Mouse (Mus musculus): ENCODE data around the gene Dmpk.
"Not testable (repeated sequence)": the region's sequence is repeated elsewhere in the genome, so short reads cannot be mapped to it uniquely, and the experiment has no call there.

Gene Dmpk

GRCm38 (mm10) chr7:19083701-19084100 is at the start of gene Dmpk:
TSS of gene Dmpk (plus strand) at chr7:19083849.
- peak; percentile 70 to 71 for DNase-seq (ENCODE audit: low spot score in 2 of 2)

- DNase-seq (ENCODE audit: low spot score in 2 of 2): no peak
Measured at GRCm38 (mm10) chr7:19044616-19045015, 39.0 kb upstream of the Dmpk start.

GRCm38 (mm10) chr7:19046286-19047069 is 37.2 kb upstream of the Dmpk start:
- no peak for DNase-seq (ENCODE audit: low spot score in 2 of 2)

DNA sequence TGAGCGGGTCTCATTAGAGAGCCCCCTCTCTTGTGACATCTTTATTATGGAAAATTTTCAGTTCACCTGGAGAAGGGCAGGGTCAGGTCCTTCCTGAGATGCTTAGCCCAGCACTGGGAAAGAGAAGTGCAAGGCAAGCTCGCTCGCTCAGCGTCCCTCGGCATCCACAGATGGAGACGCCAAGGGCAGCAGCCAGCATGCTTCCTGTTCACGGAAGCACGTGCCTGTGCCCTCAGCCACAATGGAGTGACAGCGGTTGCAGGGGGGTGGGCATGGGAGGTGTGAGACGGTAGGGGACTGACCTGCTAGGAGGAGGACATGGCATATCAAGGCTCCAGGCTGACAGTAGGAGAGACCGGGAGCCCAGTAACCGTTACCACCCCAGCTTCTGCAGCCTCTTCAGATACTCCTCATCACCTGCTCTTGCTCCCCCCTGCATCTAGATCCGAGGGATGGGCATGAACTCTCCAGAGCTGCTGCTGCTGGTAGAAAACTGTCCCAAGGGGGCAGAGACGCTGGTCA is 35.6 kb upstream of the Dmpk start:
- DNase-seq (ENCODE audit: low spot score in 2 of 2): no peak

DNA sequence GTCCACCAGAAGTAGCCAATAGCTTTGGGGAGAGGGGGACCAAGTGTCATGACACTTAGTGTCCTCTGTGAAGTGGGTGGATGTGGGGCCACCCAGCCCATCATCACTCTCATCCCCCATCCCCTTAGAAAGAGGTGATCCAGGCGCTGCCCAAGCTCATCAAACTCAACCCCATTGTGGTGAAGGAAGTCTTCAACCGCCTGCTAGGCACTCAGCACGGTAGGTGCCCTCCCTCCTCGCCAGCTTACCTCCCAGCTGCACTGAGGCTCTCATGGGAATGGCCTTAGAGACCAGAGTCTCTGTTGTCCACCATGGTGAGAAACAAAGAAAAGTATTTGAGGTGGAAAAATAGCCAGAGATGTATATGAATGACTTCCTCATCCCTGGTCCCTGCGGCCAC is 34.4 kb upstream of the Dmpk start:
- DNase-seq (ENCODE audit: low spot score in 2 of 2): no peak

GRCm38 (mm10) chr7:19050172-19050571 is 33.5 kb upstream of the Dmpk start:
- no peak for DNase-seq (ENCODE audit: low spot score in 2 of 2)

- peak in 1 of 2 experiments; percentile 9 for DNase-seq (ENCODE audit: low spot score in 2 of 2)
Measured at GRCm38 (mm10) chr7:19051161-19051560, 32.5 kb upstream of the Dmpk start.

DNA sequence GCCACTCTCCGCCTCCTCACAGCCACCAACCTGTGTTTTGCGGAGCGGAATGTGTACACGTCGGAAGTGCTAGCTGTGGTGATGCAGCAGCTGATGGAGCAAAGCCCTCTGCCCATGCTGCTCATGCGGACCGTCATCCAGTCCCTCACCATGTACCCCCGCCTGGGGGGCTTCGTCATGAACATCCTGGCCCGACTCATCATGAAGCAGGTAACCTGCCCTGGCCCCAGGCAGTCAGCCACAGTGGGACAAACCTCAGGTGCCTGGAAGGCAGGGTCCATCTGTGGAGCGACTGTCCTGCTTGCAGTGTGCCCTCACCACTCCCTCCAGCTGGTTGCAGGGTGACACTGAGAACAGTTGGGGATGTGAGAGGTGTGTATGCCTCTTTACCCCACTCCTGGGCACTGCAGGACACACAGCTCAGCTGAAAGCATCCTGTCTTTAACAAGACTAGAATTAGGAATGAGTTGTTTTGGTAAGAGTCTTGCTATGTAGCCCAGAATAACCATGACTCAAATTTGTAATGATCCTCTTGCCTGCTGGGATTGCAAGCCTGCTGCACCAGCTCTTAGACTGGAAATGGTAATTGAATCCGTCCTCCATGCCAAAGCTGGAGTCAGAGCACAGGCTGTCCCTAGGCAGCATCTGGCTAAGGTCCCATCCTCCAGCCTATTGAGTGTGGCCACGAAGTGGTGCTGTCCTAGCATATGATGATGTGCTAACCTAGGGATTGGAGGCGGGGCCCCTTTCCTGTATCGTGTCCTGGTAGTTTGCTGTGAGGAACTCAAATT is 31.1 kb upstream of the Dmpk start:
- DNase-seq (ENCODE audit: low spot score in 2 of 2): no peak

GRCm38 (mm10) chr7:19053136-19053532 is 30.5 kb upstream of the Dmpk start:
- no peak for DNase-seq (ENCODE audit: low spot score in 2 of 2)

GRCm38 (mm10) chr7:19054047-19054776 is 29.4 kb upstream of the Dmpk start, which contains the start of gene Rsph6a:
TSS of gene Rsph6a (plus strand) at chr7:19054690.
- no peak for DNase-seq (ENCODE audit: low spot score in 2 of 2)

DNA sequence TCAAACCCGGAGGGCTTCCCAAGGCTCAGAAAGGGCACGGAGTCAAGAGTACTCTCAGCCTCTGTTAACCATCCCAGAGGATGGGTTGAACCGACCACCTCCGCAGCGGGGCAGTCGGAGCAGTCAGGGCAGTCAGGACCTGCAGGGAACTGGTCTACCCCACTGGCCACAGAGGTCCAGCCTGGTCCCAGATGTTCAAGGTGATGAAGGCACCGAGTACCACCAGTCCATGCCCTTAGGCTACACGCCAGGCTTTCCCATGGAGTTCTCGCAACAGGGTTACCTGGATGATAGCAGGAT is 28.9 kb upstream of the Dmpk start:
- DNase-seq (ENCODE audit: low spot score in 2 of 2): no peak

DNA sequence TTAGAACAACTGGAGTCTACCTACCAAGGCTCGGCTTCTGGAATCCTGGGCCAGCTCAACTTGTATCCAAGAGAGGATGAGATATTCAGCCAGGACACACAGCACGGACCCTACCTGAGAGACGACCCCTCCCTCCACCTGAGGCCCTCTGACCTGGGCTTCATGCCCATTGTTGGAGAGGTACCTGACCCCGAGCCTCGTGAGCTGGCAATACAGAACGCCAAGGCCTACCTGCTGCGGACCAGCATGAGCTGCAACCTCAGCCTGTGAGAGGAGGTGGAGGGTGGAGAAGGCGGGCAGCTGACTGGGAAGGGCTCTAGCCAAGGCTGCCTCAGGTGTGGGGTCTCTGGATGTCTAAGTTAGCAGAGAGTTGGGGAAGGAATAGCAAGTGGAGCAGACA is 28.5 kb upstream of the Dmpk start:
- DNase-seq (ENCODE audit: low spot score in 2 of 2): no peak

GRCm38 (mm10) chr7:19057405-19057804 is 26.2 kb upstream of the Dmpk start:
- no peak for DNase-seq (ENCODE audit: low spot score in 2 of 2)

GRCm38 (mm10) chr7:19065896-19066295 is 17.8 kb upstream of the Dmpk start:
- no peak for DNase-seq (ENCODE audit: low spot score in 2 of 2)

GRCm38 (mm10) chr7:19067063-19067462 is 16.6 kb upstream of the Dmpk start:
- no peak for DNase-seq (ENCODE audit: low spot score in 2 of 2)

DNA sequence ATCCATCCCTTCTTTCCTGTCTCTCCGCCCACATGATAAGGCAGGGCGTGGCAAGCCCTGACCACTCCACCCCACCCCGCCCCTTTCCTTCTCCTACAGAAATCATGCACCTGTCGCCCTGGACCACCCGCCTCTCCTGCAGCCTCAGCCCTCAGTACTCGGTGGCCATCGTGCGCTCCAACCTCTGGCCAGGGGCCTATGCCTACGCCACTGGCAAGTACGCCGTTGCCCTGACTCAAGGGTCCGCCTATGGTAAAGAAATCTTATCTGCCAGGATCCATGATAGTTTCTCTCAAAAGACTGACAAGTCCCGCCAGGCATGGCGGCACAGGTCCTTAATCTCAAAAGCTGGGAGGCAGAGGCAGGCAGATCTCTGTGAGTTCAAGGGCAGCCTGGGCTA is 15.7 kb upstream of the Dmpk start:
- DNase-seq (ENCODE audit: low spot score in 2 of 2): no peak

- DNase-seq (ENCODE audit: low spot score in 2 of 2): peak in 1 of 2 experiments; percentile 68
Measured at GRCm38 (mm10) chr7:19068707-19069106, 14.9 kb upstream of the Dmpk start.

DNA sequence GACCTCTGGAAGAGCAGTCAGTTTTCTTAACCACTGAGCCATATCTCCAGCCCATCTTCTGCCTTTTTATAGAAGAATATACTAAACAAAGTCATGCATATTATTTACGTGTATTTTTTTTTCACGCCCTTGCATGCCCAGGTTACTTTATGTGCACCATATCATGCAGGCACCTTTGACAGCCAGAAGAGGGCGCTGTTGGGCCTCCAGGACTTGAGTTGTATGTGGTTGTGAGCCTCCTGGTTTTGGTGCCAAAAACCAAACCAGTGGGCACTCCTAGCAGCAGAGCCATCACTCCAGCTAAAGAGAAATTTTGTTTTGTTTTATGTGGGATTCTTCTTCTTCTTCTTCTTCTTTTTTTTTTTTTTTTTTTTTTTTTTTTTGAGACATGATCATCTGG is 14.1 kb upstream of the Dmpk start:
- DNase-seq (ENCODE audit: low spot score in 2 of 2): no peak

GRCm38 (mm10) chr7:19071024-19071423 is 12.6 kb upstream of the Dmpk start:
- DNase-seq (ENCODE audit: low spot score in 2 of 2): not testable (repeated sequence)

GRCm38 (mm10) chr7:19073504-19073903 is 10.1 kb upstream of the Dmpk start:
- no peak for DNase-seq (ENCODE audit: low spot score in 2 of 2)

- no peak for DNase-seq (ENCODE audit: low spot score in 2 of 2)
Measured at GRCm38 (mm10) chr7:19074494-19074893, 9.2 kb upstream of the Dmpk start.

DNA sequence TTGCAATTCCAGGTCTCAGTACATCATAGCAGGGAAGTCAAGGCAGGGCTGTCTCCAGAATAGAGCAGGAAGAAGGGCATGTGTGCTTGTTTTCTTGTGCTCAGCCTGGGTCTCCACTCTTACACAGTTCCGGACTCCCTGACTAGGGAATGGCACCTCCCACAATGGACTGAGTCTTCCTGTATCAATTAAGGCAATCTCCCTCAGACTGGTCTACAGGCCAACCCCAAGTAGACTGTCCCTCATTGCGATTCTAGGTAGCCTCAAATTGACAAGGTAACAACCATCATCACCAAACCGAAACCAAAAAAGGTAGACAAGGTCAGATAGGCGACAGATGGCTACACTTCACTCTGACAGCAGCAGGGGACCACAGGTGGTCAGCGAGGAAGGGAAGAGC is 8.4 kb upstream of the Dmpk start:
- no peak for DNase-seq (ENCODE audit: low spot score in 2 of 2)

All from heart, adult 9 months (tissue).